Mouse (Mus musculus) MEL (cell line): ENCODE measurements around the gene Spats2. TPM values are rescaled to one million over a fixed set of nuclear protein-coding genes. Genes with fewer than 3 reads are reported as not detected.
A peak's percentile ranks its signal among the peaks of the same experiment; 100 is the strongest.

Source experiments
- DNase-seq: peaks from one replicate; pipeline ENCODE4 v3.0.0; 2011; ENCODE audit warnings: low read depth, low spot score
- H3K27ac ChIP-seq: 2 replicates; pipeline ENCODE4 v1.5.1; 2012; ENCODE audit warnings: low read depth, mild to moderate bottlenecking, control low read depth, low read length, moderate library complexity; ENCODE audit not compliant: control insufficient read depth
- H3K27me3 ChIP-seq, 2 experiments: fragments of 150-350 bp in 1 of 2; sonication (generic) in 1 of 2; 2 replicates each; pipeline ENCODE4 v1.6.1; 2012; ENCODE audit warnings: low read length in 2 of 2, mild to moderate bottlenecking in 2 of 2, improper control_type of control experiment in 1 of 2, moderate library complexity in 1 of 2; ENCODE audit not compliant: insufficient read depth in 2 of 2, control insufficient read depth in 1 of 2
- H3K36me3 ChIP-seq, 2 experiments: 2 replicates each; pipeline ENCODE4 v1.6.1; 2012 to 2014; ENCODE audit warnings: low read length in 2 of 2, improper control_type of control experiment in 1 of 2, inconsistent platforms in 1 of 2, mild to moderate bottlenecking in 1 of 2; ENCODE audit not compliant: insufficient read depth in 2 of 2, control insufficient read depth in 1 of 2
- H3K4me1 ChIP-seq, 2 experiments: fragments of 150-350 bp in 1 of 2; sonication (generic) in 1 of 2; 2 replicates each; pipeline ENCODE4 v1.6.1; 2012; ENCODE audit warnings: low read length in 2 of 2, improper control_type of control experiment in 1 of 2, mild to moderate bottlenecking in 1 of 2; ENCODE audit not compliant: insufficient read depth in 2 of 2, control insufficient read depth in 1 of 2
- H3K4me3 ChIP-seq, 2 experiments: fragments of 150-350 bp in 1 of 2; sonication (generic) in 1 of 2; 2 replicates each; pipeline ENCODE4 v1.5.1; 2012; ENCODE audit warnings: low read depth in 2 of 2, low read length in 2 of 2, mild to moderate bottlenecking in 2 of 2, moderate library complexity in 2 of 2, control low read depth in 1 of 2, improper control_type of control experiment in 1 of 2; ENCODE audit not compliant: control insufficient read depth in 1 of 2, insufficient read depth in 1 of 2
- H3K79me2 ChIP-seq: 2 replicates; pipeline ENCODE4 v1.6.1; 2012; ENCODE audit warnings: mild to moderate bottlenecking, low read length, moderate library complexity; ENCODE audit not compliant: control insufficient read depth, poor library complexity, insufficient read depth
- H3K9ac ChIP-seq: 2 replicates; pipeline ENCODE4 v1.6.1; 2012; ENCODE audit warnings: low read depth, mild to moderate bottlenecking, control low read depth, low read length, moderate library complexity; ENCODE audit not compliant: control insufficient read depth, poor library complexity, severe bottlenecking
- H3K9me3 ChIP-seq: fragments of 150-350 bp; sonication (generic); replicated peaks from 2 replicates; pipeline ENCODE4 v1.6.1; 2012; ENCODE audit warnings: mild to moderate bottlenecking, low read length, improper control_type of control experiment, moderate library complexity; ENCODE audit not compliant: insufficient read depth
- CHD1 ChIP-seq: IDR thresholded peaks from 2 replicates; pipeline ENCODE4 v1.6.1; 2012; ENCODE audit warnings: low read depth, mild to moderate bottlenecking, inconsistent platforms, low read length, improper control_type of control experiment
- CHD2 ChIP-seq: IDR thresholded peaks from 2 replicates; pipeline ENCODE4 v1.6.1; 2011; ENCODE audit warnings: low read length, improper control_type of control experiment
- CTCF ChIP-seq, 3 experiments: IDR thresholded peaks in 2 of 3; conservative IDR thresholded peaks in 1 of 3; 2 replicates each; pipeline ENCODE4 v1.5.1; 2011 to 2012; ENCODE audit warnings: low read length in 3 of 3, low read depth in 2 of 3, mild to moderate bottlenecking in 2 of 3, improper control_type of control experiment in 1 of 3, inconsistent platforms in 1 of 3, mixed read lengths in 1 of 3, moderate library complexity in 1 of 3; ENCODE audit not compliant: control insufficient read depth in 1 of 3, insufficient read depth in 1 of 3, poor library complexity in 1 of 3, severe bottlenecking in 1 of 3
- E2F4 ChIP-seq: IDR thresholded peaks from 2 replicates; pipeline ENCODE4 v1.6.1; 2011; ENCODE audit warnings: low read depth, low read length, improper control_type of control experiment, borderline replicate concordance
- ELF1 ChIP-seq: IDR thresholded peaks from 2 replicates; pipeline ENCODE4 v1.6.1; 2014; ENCODE audit warnings: low read depth, mild to moderate bottlenecking, inconsistent platforms, low read length, improper control_type of control experiment, moderate library complexity
- ETS1 ChIP-seq: IDR thresholded peaks from 2 replicates; pipeline ENCODE4 v1.6.1; 2012; ENCODE audit warnings: low read depth, mild to moderate bottlenecking, inconsistent platforms, low read length, improper control_type of control experiment, moderate library complexity
- GABPA ChIP-seq: IDR thresholded peaks from 2 replicates; pipeline ENCODE4 v1.6.1; 2012; ENCODE audit warnings: low read depth, mild to moderate bottlenecking, inconsistent platforms, low read length, improper control_type of control experiment, moderate library complexity
- GATA1 ChIP-seq: IDR thresholded peaks from 2 replicates; pipeline ENCODE4 v1.6.1; 2011; ENCODE audit warnings: low read depth, low read length, improper control_type of control experiment
- HCFC1 ChIP-seq: IDR thresholded peaks from 2 replicates; pipeline ENCODE4 v1.6.1; 2012; ENCODE audit warnings: low read depth, mild to moderate bottlenecking, inconsistent platforms, low read length, improper control_type of control experiment, moderate library complexity
- JUND ChIP-seq: IDR thresholded peaks from 2 replicates; pipeline ENCODE4 v1.6.1; 2011; ENCODE audit warnings: low read depth, mild to moderate bottlenecking, improper control_type of control experiment, low read length
- KAT2A ChIP-seq: conservative IDR thresholded peaks from 2 replicates; pipeline ENCODE4 v1.6.1; 2012; ENCODE audit warnings: low read depth, low read length, improper control_type of control experiment, inconsistent platforms
- MAFK ChIP-seq: IDR thresholded peaks from 2 replicates; pipeline ENCODE4 v1.6.1; 2011; ENCODE audit warnings: low read depth, mild to moderate bottlenecking, low read length, improper control_type of control experiment, borderline replicate concordance
- MAX ChIP-seq: IDR thresholded peaks from 2 replicates; pipeline ENCODE4 v1.6.1; 2011; ENCODE audit warnings: low read length, improper control_type of control experiment
- MAZ ChIP-seq: IDR thresholded peaks from 2 replicates; pipeline ENCODE4 v1.6.1; 2012; ENCODE audit warnings: low read depth, mild to moderate bottlenecking, inconsistent platforms, low read length, improper control_type of control experiment
- MEF2A ChIP-seq: IDR thresholded peaks from 2 replicates; pipeline ENCODE4 v1.6.1; 2014; ENCODE audit warnings: low read depth, mild to moderate bottlenecking, inconsistent platforms, low read length, improper control_type of control experiment; ENCODE audit not compliant: poor library complexity, insufficient replicate concordance, severe bottlenecking; ENCODE audit errors: extremely low read depth
- MXI1 ChIP-seq: IDR thresholded peaks from 2 replicates; pipeline ENCODE4 v1.6.1; 2011; ENCODE audit warnings: mild to moderate bottlenecking, low read depth, low read length, improper control_type of control experiment
- MYB ChIP-seq: IDR thresholded peaks from 2 replicates; pipeline ENCODE4 v1.6.1; 2011; ENCODE audit warnings: mild to moderate bottlenecking, low read depth, low read length, improper control_type of control experiment
- MYC ChIP-seq: IDR thresholded peaks from 2 replicates; pipeline ENCODE4 v1.6.1; 2011; ENCODE audit warnings: low read depth, mild to moderate bottlenecking, low read length, improper control_type of control experiment, moderate library complexity
- NELFE ChIP-seq: IDR thresholded peaks from 2 replicates; pipeline ENCODE4 v1.6.1; 2011; ENCODE audit warnings: low read depth, low read length, improper control_type of control experiment
- NRF1 ChIP-seq: IDR thresholded peaks from 2 replicates; pipeline ENCODE4 v1.6.1; 2014; ENCODE audit warnings: low read depth, mild to moderate bottlenecking, inconsistent platforms, low read length, improper control_type of control experiment, moderate library complexity; ENCODE audit not compliant: poor library complexity, insufficient read depth, severe bottlenecking
- POLR2A ChIP-seq, 2 experiments: IDR thresholded peaks; 2 replicates each; pipeline ENCODE4 v1.6.1; 2011 to 2012; ENCODE audit warnings: low read length in 2 of 2, mild to moderate bottlenecking in 2 of 2, control low read depth in 1 of 2, improper control_type of control experiment in 1 of 2, low read depth in 1 of 2, moderate library complexity in 1 of 2; ENCODE audit not compliant: control insufficient read depth in 1 of 2, insufficient read depth in 1 of 2, poor library complexity in 1 of 2
- POLR2AphosphoS2 ChIP-seq: IDR thresholded peaks from 2 replicates; pipeline ENCODE4 v1.6.1; 2011; ENCODE audit warnings: low read length, improper control_type of control experiment
- POLR2AphosphoS5 ChIP-seq: IDR thresholded peaks from 2 replicates; pipeline ENCODE4 v1.6.1; 2012; ENCODE audit warnings: low read depth, borderline replicate concordance, mild to moderate bottlenecking, inconsistent platforms, low read length, moderate library complexity, mixed read lengths
- RAD21 ChIP-seq: IDR thresholded peaks from 2 replicates; pipeline ENCODE4 v1.6.1; 2011; ENCODE audit warnings: mild to moderate bottlenecking, low read depth, low read length, improper control_type of control experiment
- RCOR1 ChIP-seq: IDR thresholded peaks from 2 replicates; pipeline ENCODE4 v1.6.1; 2012; ENCODE audit warnings: low read depth, mild to moderate bottlenecking, inconsistent platforms, low read length, improper control_type of control experiment
- SIN3A ChIP-seq: IDR thresholded peaks from 2 replicates; pipeline ENCODE4 v1.6.1; 2012; ENCODE audit warnings: low read length, improper control_type of control experiment, inconsistent platforms
- SMC3 ChIP-seq: IDR thresholded peaks from 2 replicates; pipeline ENCODE4 v1.6.1; 2011; ENCODE audit warnings: low read depth, low read length, improper control_type of control experiment
- TAL1 ChIP-seq: IDR thresholded peaks from 2 replicates; pipeline ENCODE4 v1.6.1; 2012; ENCODE audit warnings: mild to moderate bottlenecking, inconsistent platforms, low read length, moderate library complexity, mixed read lengths
- TBP ChIP-seq: IDR thresholded peaks from 2 replicates; pipeline ENCODE4 v1.8.0; 2011; ENCODE audit warnings: low read depth, low read length, improper control_type of control experiment
- TCF12 ChIP-seq: IDR thresholded peaks from 2 replicates; pipeline ENCODE4 v1.6.1; 2014; ENCODE audit warnings: low read depth, mild to moderate bottlenecking, inconsistent platforms, low read length, improper control_type of control experiment, moderate library complexity
- UBTF ChIP-seq: IDR thresholded peaks from 2 replicates; pipeline ENCODE4 v1.6.1; 2012; ENCODE audit warnings: low read depth, mild to moderate bottlenecking, inconsistent platforms, low read length, improper control_type of control experiment, moderate library complexity, borderline replicate concordance; ENCODE audit not compliant: insufficient read depth
- USF2 ChIP-seq, 2 experiments: IDR thresholded peaks; 2 replicates each; pipeline ENCODE4 v1.6.1; 2011 to 2012; ENCODE audit warnings: improper control_type of control experiment in 2 of 2, low read length in 2 of 2, borderline replicate concordance in 1 of 2, inconsistent platforms in 1 of 2, low read depth in 1 of 2, mild to moderate bottlenecking in 1 of 2; ENCODE audit not compliant: insufficient read depth in 1 of 2
- ZC3H11A ChIP-seq: IDR thresholded peaks from 2 replicates; pipeline ENCODE4 v1.6.1; 2012; ENCODE audit warnings: low read depth, mild to moderate bottlenecking, inconsistent platforms, low read length, improper control_type of control experiment
- ZKSCAN1 ChIP-seq: IDR thresholded peaks from 2 replicates; pipeline ENCODE4 v1.6.1; 2012; ENCODE audit warnings: low read depth, mild to moderate bottlenecking, inconsistent platforms, low read length, improper control_type of control experiment, moderate library complexity
- ZMIZ1 ChIP-seq: IDR thresholded peaks from 2 replicates; pipeline ENCODE4 v1.6.1; 2012; ENCODE audit warnings: low read depth, mild to moderate bottlenecking, inconsistent platforms, low read length, improper control_type of control experiment, moderate library complexity
- ZNF384 ChIP-seq: IDR thresholded peaks from 2 replicates; pipeline ENCODE4 v1.6.1; 2012; ENCODE audit warnings: low read depth, mild to moderate bottlenecking, inconsistent platforms, low read length, improper control_type of control experiment
- polyA plus RNA-seq, 2 experiments: library from polyadenylated mRNA; stranded (reverse) in 1 of 2; unstranded in 1 of 2; fragments of >175 nt in 1 of 2; fragments of >200 nt in 1 of 2; gene quantifications; 2 replicates each; pipeline versions ENCODE4 v1.2.1 to v1.2.4; 2012; ENCODE audit warnings: low replicate concordance in 2 of 2, low read depth in 1 of 2; ENCODE audit not compliant: insufficient read length in 2 of 2, insufficient read depth in 1 of 2, missing spikeins in 1 of 2
- total RNA-seq: library from RNA; depleted of rRNA; stranded (reverse); fragments of 300-350 nt; gene quantifications from 2 replicates; pipeline ENCODE4 v1.2.3, GENCODE M21; 2012

The Spats2 gene
- total and polyA plus RNA-seq, 3 experiments: 8.2 to 24.5 TPM; not detected in 1

GRCm38 (mm10) chr15:99113396-99113975 lies 12.2 kb upstream of the Spats2 start:
- no peaks in the 10 kb centered on the region for H3K79me2 ChIP-seq
- no peaks in the 10 kb centered on the region for H3K27me3 ChIP-seq
- H3K9me3 ChIP-seq: no peaks in the 10 kb centered on the region
- peaks cover 0 to 7% of the 10 kb centered on the region in 2 experiments; a peak in 1 of 4 replicates for H3K4me1 ChIP-seq
- DNase-seq: peak; percentile 89
- no peak overlapping the region for H3K27ac ChIP-seq
- H3K36me3 ChIP-seq: peaks cover 0 to 9% of the 10 kb centered on the region in 2 experiments; a peak in 2 of 4 replicates
- H3K4me3 ChIP-seq: peak overlapping the region; percentile 45 to 78
- H3K9ac ChIP-seq: peak overlapping the region; percentile 52
- TF ChIP-seq MAZ (no peak), SMC3 (peak; percentile 57), ZKSCAN1 (no peak), NRF1 (no peak), CHD1 (no peak), SIN3A (peak; percentile 56; the same call in 1 of the 2 replicates), CTCF (IDR thresholded peaks at IDR 0.05 in 2 of 3, conservative IDR thresholded peaks at IDR 0.05 in 1 of 3; ENCODE audit: control insufficient read depth in 1 of 3, insufficient read depth in 1 of 3, low read depth in 2 of 3, low read length in 3 of 3, poor library complexity in 1 of 3, severe bottlenecking in 1 of 3) (peak; percentile 43 to 68 (median 67)), E2F4 (0 out of 2 replicates have a peak, but pooled peaks have one; percentile 20), MAX (peak; percentile 92), JUND (no peak), TCF12 (no peak), POLR2AphosphoS5 (no peak), POLR2AphosphoS2 (no peak; the same call in 1 of the 2 replicates), ELF1 (peak; percentile 67; the same call in 1 of the 2 replicates), MXI1 (peak; percentile 98), POLR2A (IDR thresholded peaks at IDR 0.05; ENCODE audit: control insufficient read depth in 1 of 2, insufficient read depth in 1 of 2, low read depth in 1 of 2, low read length in 2 of 2, poor library complexity in 1 of 2) (peak in 1 of 2 experiments; percentile 53; a peak in 1 of 4 replicates), GABPA (no peak), GATA1 (no peak), HCFC1 (0 out of 2 replicates have a peak, but pooled peaks have one; percentile 47), TAL1 (no peak), NELFE (no peak; the same call in 1 of the 2 replicates), MEF2A (no peak), USF2 (IDR thresholded peaks at IDR 0.05; ENCODE audit: borderline replicate concordance in 1 of 2, insufficient read depth in 1 of 2, low read depth in 1 of 2, low read length in 2 of 2) (no peak), MAFK (no peak), ZC3H11A (0 out of 2 replicates have a peak, but pooled peaks have one; percentile 16), KAT2A (no peak), ZNF384 (peak; percentile 62; the same call in 1 of the 2 replicates), UBTF (no peak), ZMIZ1 (no peak), ETS1 (no peak), MYB (no peak), MYC (peak; percentile 99), CHD2 (no peak), RCOR1 (0 out of 2 replicates have a peak, but pooled peaks have one; percentile 21), TBP (peak; percentile 51; the same call in 1 of the 2 replicates), RAD21 (peak; percentile 41)
